Mouse (Mus musculus): ENCODE results near the gene Glis3. TPM values are rescaled to one million over a fixed set of nuclear protein-coding genes. Genes with fewer than 3 reads are reported as not detected.

The Glis3 gene
- polyA plus RNA-seq, 1 experiment from 2014 or later: 3.2 TPM

- Histone ChIP-seq H3K4me3 (ENCODE audit: low read depth, low read length) (no peak overlapping the region), H3K9ac (ENCODE audit: low read length) (no peak overlapping the region), H3K4me2 (ENCODE audit: low read depth, severe bottlenecking) (no peak overlapping the region), H3K9me3 (ENCODE audit: control insufficient read depth, low read length) (no peaks in the 10 kb centered on the region), H3K36me3 (ENCODE audit: control insufficient read depth, insufficient read depth, low read length) (no peaks in the 10 kb centered on the region), H3K4me1 (ENCODE audit: control insufficient read depth, insufficient read depth, low read length) (peaks cover 7% of the 10 kb centered on the region; the same call in 1 of the 2 replicates), H3K27ac (replicated peaks; ENCODE audit: low read depth, low read length) (no peak overlapping the region), H3K27me3 (ENCODE audit: control insufficient read depth, insufficient read depth, low read length) (no peaks in the 10 kb centered on the region)
- no peak for ATAC-seq (ENCODE audit: insufficient number of reproducible peaks, low FRiP score, low TSS enrichment, low read depth)
- no peak for DNase-seq (ENCODE audit: low spot score)
- 90% methylated on average over 8 of the region's 8 CpGs for WGBS
These were observed 225.5 kb downstream of the Glis3 start for GRCm38 (mm10) chr19:28454331-28454730.

GRCm38 (mm10) chr19:28452951-28453520, 226.8 kb downstream of the Glis3 start:
- ATAC-seq (ENCODE audit: insufficient number of reproducible peaks, low FRiP score, low TSS enrichment, low read depth) (no peak), DNase-seq (ENCODE audit: low spot score) (peak; percentile 38)
- H3K4me1 ChIP-seq (ENCODE audit: control insufficient read depth, insufficient read depth, low read length): peaks cover 12% of the 10 kb centered on the region
- 0 out of 2 replicates have a peak overlapping the region, but pooled peaks have one; percentile 24 for H3K9ac ChIP-seq (ENCODE audit: low read length)
- 30% methylated on average over 12 of the region's 12 CpGs for WGBS
- H3K27ac ChIP-seq (replicated peaks; ENCODE audit: low read depth, low read length): no peak overlapping the region
- no peak overlapping the region for H3K4me3 ChIP-seq (ENCODE audit: low read depth, low read length)
- no peaks in the 10 kb centered on the region for H3K9me3 ChIP-seq (ENCODE audit: control insufficient read depth, low read length)
- no peaks in the 10 kb centered on the region for H3K36me3 ChIP-seq (ENCODE audit: control insufficient read depth, insufficient read depth, low read length)
- H3K4me2 ChIP-seq (ENCODE audit: low read depth, severe bottlenecking): no peak overlapping the region; the same call in 1 of the 2 replicates
- no peaks in the 10 kb centered on the region for H3K27me3 ChIP-seq (ENCODE audit: control insufficient read depth, insufficient read depth, low read length)

GRCm38 (mm10) chr19:28448811-28449210, 231.1 kb downstream of the Glis3 start:
- Histone ChIP-seq H3K27ac (replicated peaks; ENCODE audit: low read depth, low read length) (peak overlapping the region; percentile 6; the same call in 1 of the 2 replicates), H3K27me3 (ENCODE audit: control insufficient read depth, insufficient read depth, low read length) (no peaks in the 10 kb centered on the region), H3K4me3 (ENCODE audit: low read depth, low read length) (no peak overlapping the region), H3K9me3 (ENCODE audit: control insufficient read depth, low read length) (no peaks in the 10 kb centered on the region), H3K4me1 (ENCODE audit: control insufficient read depth, insufficient read depth, low read length) (peaks cover 16% of the 10 kb centered on the region), H3K4me2 (ENCODE audit: low read depth, severe bottlenecking) (no peak overlapping the region), H3K36me3 (ENCODE audit: control insufficient read depth, insufficient read depth, low read length) (no peaks in the 10 kb centered on the region), H3K9ac (ENCODE audit: low read length) (no peak overlapping the region)
- 49% methylated on average over 4 of the region's 4 CpGs for WGBS
- ATAC-seq (ENCODE audit: insufficient number of reproducible peaks, low FRiP score, low TSS enrichment, low read depth) (no peak), DNase-seq (ENCODE audit: low spot score) (no peak)

- ATAC-seq (ENCODE audit: insufficient number of reproducible peaks, low FRiP score, low TSS enrichment, low read depth): no peak
- DNase-seq (ENCODE audit: low spot score): no peak
- Histone ChIP-seq H3K4me2 (ENCODE audit: low read depth, severe bottlenecking) (no peak overlapping the region), H3K27me3 (ENCODE audit: control insufficient read depth, insufficient read depth, low read length) (no peaks in the 10 kb centered on the region), H3K9ac (ENCODE audit: low read length) (no peak overlapping the region), H3K4me3 (ENCODE audit: low read depth, low read length) (no peak overlapping the region), H3K36me3 (ENCODE audit: control insufficient read depth, insufficient read depth, low read length) (no peaks in the 10 kb centered on the region), H3K9me3 (ENCODE audit: control insufficient read depth, low read length) (no peaks in the 10 kb centered on the region), H3K4me1 (ENCODE audit: control insufficient read depth, insufficient read depth, low read length) (no peaks in the 10 kb centered on the region), H3K27ac (replicated peaks; ENCODE audit: low read depth, low read length) (no peak overlapping the region)
- 88% methylated on average over 4 of the region's 4 CpGs for WGBS
These were observed 237.7 kb downstream of the Glis3 start for GRCm38 (mm10) chr19:28442161-28442560.

GRCm38 (mm10) chr19:28436457-28437148, 243.3 kb downstream of the Glis3 start:
- DNase-seq (ENCODE audit: low spot score) (no peak), ATAC-seq (ENCODE audit: insufficient number of reproducible peaks, low FRiP score, low TSS enrichment, low read depth) (no peak)
- Histone ChIP-seq H3K27ac (replicated peaks; ENCODE audit: low read depth, low read length) (no peak overlapping the region), H3K9me3 (ENCODE audit: control insufficient read depth, low read length) (no peaks in the 10 kb centered on the region), H3K9ac (ENCODE audit: low read length) (no peak overlapping the region), H3K27me3 (ENCODE audit: control insufficient read depth, insufficient read depth, low read length) (no peaks in the 10 kb centered on the region), H3K4me3 (ENCODE audit: low read depth, low read length) (no peak overlapping the region), H3K36me3 (ENCODE audit: control insufficient read depth, insufficient read depth, low read length) (no peaks in the 10 kb centered on the region), H3K4me2 (ENCODE audit: low read depth, severe bottlenecking) (no peak overlapping the region), H3K4me1 (ENCODE audit: control insufficient read depth, insufficient read depth, low read length) (no peaks in the 10 kb centered on the region)
- WGBS: 79% methylated on average over 12 of the region's 12 CpGs

GRCm38 (mm10) chr19:28428220-28428816, 251.6 kb downstream of the Glis3 start:
- Histone ChIP-seq H3K36me3 (ENCODE audit: control insufficient read depth, insufficient read depth, low read length) (no peaks in the 10 kb centered on the region), H3K4me1 (ENCODE audit: control insufficient read depth, insufficient read depth, low read length) (no peaks in the 10 kb centered on the region), H3K4me2 (ENCODE audit: low read depth, severe bottlenecking) (no peak overlapping the region), H3K27me3 (ENCODE audit: control insufficient read depth, insufficient read depth, low read length) (no peaks in the 10 kb centered on the region), H3K4me3 (ENCODE audit: low read depth, low read length) (no peak overlapping the region), H3K9ac (ENCODE audit: low read length) (no peak overlapping the region), H3K9me3 (ENCODE audit: control insufficient read depth, low read length) (no peaks in the 10 kb centered on the region), H3K27ac (replicated peaks; ENCODE audit: low read depth, low read length) (no peak overlapping the region)
- no peak for DNase-seq (ENCODE audit: low spot score)
- 91% methylated on average over 6 of the region's 6 CpGs for WGBS
- no peak for ATAC-seq (ENCODE audit: insufficient number of reproducible peaks, low FRiP score, low TSS enrichment, low read depth)

- Histone ChIP-seq H3K9me3 (ENCODE audit: control insufficient read depth, low read length) (no peaks in the 10 kb centered on the region), H3K27ac (replicated peaks; ENCODE audit: low read depth, low read length) (no peak overlapping the region), H3K4me3 (ENCODE audit: low read depth, low read length) (no peak overlapping the region), H3K4me2 (ENCODE audit: low read depth, severe bottlenecking) (no peak overlapping the region), H3K27me3 (ENCODE audit: control insufficient read depth, insufficient read depth, low read length) (no peaks in the 10 kb centered on the region), H3K36me3 (ENCODE audit: control insufficient read depth, insufficient read depth, low read length) (no peaks in the 10 kb centered on the region), H3K9ac (ENCODE audit: low read length) (no peak overlapping the region), H3K4me1 (ENCODE audit: control insufficient read depth, insufficient read depth, low read length) (no peaks in the 10 kb centered on the region)
- ATAC-seq (ENCODE audit: insufficient number of reproducible peaks, low FRiP score, low TSS enrichment, low read depth) (no peak), DNase-seq (ENCODE audit: low spot score) (no peak)
- 96% methylated on average over 5 of the region's 5 CpGs for WGBS
These were observed 255.7 kb downstream of the Glis3 start for GRCm38 (mm10) chr19:28424180-28424579.

- ATAC-seq (ENCODE audit: insufficient number of reproducible peaks, low FRiP score, low TSS enrichment, low read depth) (no peak), DNase-seq (ENCODE audit: low spot score) (no peak)
- H3K4me1 ChIP-seq (ENCODE audit: control insufficient read depth, insufficient read depth, low read length): no peaks in the 10 kb centered on the region
- H3K9ac ChIP-seq (ENCODE audit: low read length): no peak overlapping the region
- H3K4me2 ChIP-seq (ENCODE audit: low read depth, severe bottlenecking): no peak overlapping the region
- no peak overlapping the region for H3K4me3 ChIP-seq (ENCODE audit: low read depth, low read length)
- no peak overlapping the region for H3K27ac ChIP-seq (replicated peaks; ENCODE audit: low read depth, low read length)
- WGBS: 25% methylated on average over 9 of the region's 9 CpGs
- H3K36me3 ChIP-seq (ENCODE audit: control insufficient read depth, insufficient read depth, low read length): no peaks in the 10 kb centered on the region
- no peaks in the 10 kb centered on the region for H3K9me3 ChIP-seq (ENCODE audit: control insufficient read depth, low read length)
- H3K27me3 ChIP-seq (ENCODE audit: control insufficient read depth, insufficient read depth, low read length): no peaks in the 10 kb centered on the region
These were observed 256.9 kb downstream of the Glis3 start for GRCm38 (mm10) chr19:28422939-28423338.

All from limb, embryonic 11.5 days (tissue).